Mouse (Mus musculus) limb, embryonic 10.5 days (tissue): ENCODE measurements around the gene Ercc6l2. TPM values are rescaled to one million over a fixed set of nuclear protein-coding genes. Genes with fewer than 3 reads are reported as not detected.
"Not testable (repeated sequence)": the region's sequence is repeated elsewhere in the genome, so short reads cannot be mapped to it uniquely, and the experiment has no call there.

Experiments used
- DNase-seq: peaks from one replicate; pipeline ENCODE4 v3.0.0-alpha.2; 2017; ENCODE audit warnings: low spot score
- H3K27ac ChIP-seq: fragments of 300-500 bp; sonication (generic); 2 replicates; pipeline ENCODE4 v1.5.1; 2016; ENCODE audit warnings: mild to moderate bottlenecking
- H3K27me3 ChIP-seq: fragments of 300-500 bp; sonication (generic); 2 replicates; pipeline ENCODE4 v1.6.1; 2016; ENCODE audit warnings: low read depth, mild to moderate bottlenecking; ENCODE audit not compliant: poor library complexity, severe bottlenecking
- H3K36me3 ChIP-seq: fragments of 300-500 bp; sonication (generic); 2 replicates; pipeline ENCODE4 v1.6.1; 2016; ENCODE audit warnings: mild to moderate bottlenecking, moderate library complexity
- H3K4me1 ChIP-seq: fragments of 300-500 bp; sonication (generic); 2 replicates; pipeline ENCODE4 v1.6.1; 2016
- H3K4me3 ChIP-seq: fragments of 300-500 bp; sonication (generic); 2 replicates; pipeline ENCODE4 v1.5.1; 2016; ENCODE audit warnings: mild to moderate bottlenecking, moderate library complexity
- H3K9me3 ChIP-seq: fragments of 300-500 bp; sonication (generic); replicated peaks from 2 replicates; pipeline ENCODE4 v1.6.1; 2016; ENCODE audit warnings: mild to moderate bottlenecking
- WGBS: fragments of 180-500 bp; shearing (Covaris S2); methylation state at CpG from one replicate; pipeline ENCODE4 v1.1.7; 2016; 5-methylcytosine and 5-hydroxymethylcytosine counted together
- polyA plus RNA-seq: library from polyadenylated mRNA; unstranded; fragments of >200 nt; fragmentation: Nextera tagmentation; extraction: Ambion mirVana; gene quantifications from 2 replicates; pipeline ENCODE4 v1.2.1, GENCODE M21; 2016

The Ercc6l2 gene
- polyA plus RNA-seq, 1 experiment from 2014 or later, result 22.1 TPM

DNA sequence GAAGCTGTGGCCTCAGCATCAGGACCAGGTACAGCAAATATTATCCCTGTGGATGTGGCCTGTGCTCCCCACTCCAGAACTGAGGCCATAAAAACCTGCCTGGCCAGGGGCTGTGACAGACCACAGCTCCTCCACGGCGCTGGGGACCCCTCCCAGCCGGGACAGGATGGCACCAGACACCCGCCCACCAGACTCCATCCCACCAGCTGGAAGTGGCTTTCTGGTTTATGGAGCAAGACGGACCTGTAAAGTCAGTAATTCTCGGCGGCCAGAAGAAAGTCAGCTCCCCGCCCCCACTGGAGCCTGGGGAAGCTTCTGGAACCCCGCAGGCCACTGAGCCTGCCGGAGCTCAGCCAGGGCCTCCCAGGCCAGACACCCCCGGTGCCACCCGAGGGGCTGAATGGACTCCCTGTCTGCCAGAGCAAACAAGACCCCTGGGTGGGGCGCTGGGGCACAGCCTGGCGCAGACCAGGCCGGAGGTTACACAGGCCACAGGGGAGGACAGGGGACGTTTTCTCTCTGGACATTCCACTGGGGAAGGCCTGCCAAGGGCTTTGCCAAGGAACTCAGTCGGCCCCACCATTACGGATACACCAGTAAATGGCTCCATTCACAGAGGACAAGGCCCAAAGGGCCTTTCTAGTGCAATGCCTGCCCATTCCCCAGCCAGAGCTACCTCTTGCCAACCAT lies 103.8 kb downstream of the Ercc6l2 start:
- Histone ChIP-seq H3K4me3 (peak overlapping the region; percentile 27), H3K36me3 (no peaks in the 10 kb centered on the region), H3K9me3 (0 out of 2 replicates have a peak, but pooled peaks cover 4% of the 10 kb centered on the region), H3K4me1 (peaks cover 48% of the 10 kb centered on the region), H3K27me3 (peaks cover 4% of the 10 kb centered on the region; the same call in 1 of the 2 replicates), H3K27ac (peak overlapping the region; percentile 87)
- WGBS, result 45% methylated on average over 18 of the region's 18 CpGs
- peak; percentile 49 for DNase-seq

DNA sequence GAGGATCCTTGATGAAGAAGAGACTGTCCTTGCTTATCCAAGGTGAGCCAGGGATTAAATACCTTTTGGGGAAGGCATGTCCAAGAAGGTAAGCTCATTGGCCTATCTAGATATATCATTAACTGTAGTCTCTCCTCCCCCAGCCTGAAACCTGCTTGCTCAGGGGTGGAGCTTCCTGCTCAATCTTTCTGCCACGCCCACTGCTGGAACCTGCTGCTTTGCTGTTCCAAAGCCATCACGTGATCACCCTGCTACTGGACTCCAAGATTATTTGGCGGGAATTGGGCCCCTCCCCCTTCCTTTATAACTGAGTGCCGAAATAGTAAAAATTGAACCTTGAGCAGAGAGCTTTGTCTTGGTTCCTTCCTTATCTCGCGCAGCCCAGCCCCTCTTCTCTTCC lies 109.0 kb downstream of the Ercc6l2 start:
- H3K9me3 ChIP-seq, H3K27me3 ChIP-seq, H3K27ac ChIP-seq, H3K4me3 ChIP-seq, DNase-seq, H3K36me3 ChIP-seq: not testable (repeated sequence)
- 86% methylated on average over 4 of the region's 6 CpGs for WGBS
- peaks cover 28% of the 10 kb centered on the region for H3K4me1 ChIP-seq

DNA sequence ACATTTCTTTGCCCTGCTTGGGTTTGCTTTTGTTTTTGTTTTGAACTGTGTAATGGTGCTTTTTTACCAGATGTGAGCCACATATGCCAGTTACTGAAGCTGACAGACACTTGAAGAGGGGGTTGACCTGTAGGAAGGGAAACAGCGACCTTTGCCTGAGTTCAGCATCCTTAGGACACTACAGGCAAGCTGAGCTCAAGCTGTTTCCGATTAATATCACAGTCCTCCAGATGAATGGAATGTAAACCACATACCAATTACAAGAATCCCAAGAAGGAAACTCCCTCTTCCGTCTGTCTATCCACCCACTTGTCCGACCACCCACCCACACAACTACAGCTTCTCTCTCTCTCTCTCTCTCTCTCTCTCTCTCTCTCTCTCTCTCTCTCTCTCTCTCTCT lies 112.3 kb downstream of the Ercc6l2 start:
- no peak overlapping the region for H3K27ac ChIP-seq

GRCm38 (mm10) chr13:63929351-63929750 lies 114.3 kb downstream of the Ercc6l2 start:
- Histone ChIP-seq H3K36me3 (no peaks in the 10 kb centered on the region), H3K27me3 (peaks cover 13% of the 10 kb centered on the region), H3K27ac (no peak overlapping the region), H3K9me3 (no peaks in the 10 kb centered on the region), H3K4me1 (peaks cover 35% of the 10 kb centered on the region), H3K4me3 (no peak overlapping the region)
- DNase-seq, result no peak
- 51% methylated on average over 1 of the region's 1 CpGs for WGBS

More for the DNA sequence above, 112.3 kb downstream of the Ercc6l2 start:
- DNase-seq, result no peak
- peaks cover 35% of the 10 kb centered on the region for H3K4me1 ChIP-seq
- peaks cover 13% of the 10 kb centered on the region for H3K27me3 ChIP-seq
- no peaks in the 10 kb centered on the region for H3K36me3 ChIP-seq
- H3K9me3 ChIP-seq, result no peaks in the 10 kb centered on the region
- H3K4me3 ChIP-seq, result no peak overlapping the region
- WGBS, result 29% methylated on average over 4 of the region's 4 CpGs

GRCm38 (mm10) chr13:63929917-63930515 lies 115.0 kb downstream of the Ercc6l2 start:
- Histone ChIP-seq H3K4me3 (no peak overlapping the region), H3K27ac (no peak overlapping the region), H3K27me3 (peaks cover 13% of the 10 kb centered on the region), H3K4me1 (peaks cover 35% of the 10 kb centered on the region), H3K9me3 (no peaks in the 10 kb centered on the region), H3K36me3 (no peaks in the 10 kb centered on the region)
- 70% methylated on average over 5 of the region's 5 CpGs for WGBS
- DNase-seq, result no peak

DNA sequence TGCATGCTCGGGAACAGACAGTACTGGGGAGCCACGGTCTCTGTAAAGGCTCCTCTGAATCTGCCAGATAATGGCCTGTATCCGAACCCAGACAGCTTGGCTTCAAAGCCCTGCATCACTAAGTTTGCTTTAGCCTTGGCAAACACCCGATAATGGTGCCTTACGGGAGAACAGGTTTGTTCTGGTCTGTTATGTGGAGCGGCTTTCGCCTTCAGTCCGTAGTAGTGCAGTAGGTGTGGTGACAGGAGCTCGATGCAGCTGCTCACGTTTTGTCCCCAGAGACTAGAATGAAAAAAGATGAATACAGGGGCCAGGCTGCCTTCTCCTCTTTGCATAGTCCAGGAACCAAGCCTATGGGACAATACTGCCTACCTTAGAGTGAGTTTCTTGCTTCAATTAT lies 115.5 kb downstream of the Ercc6l2 start:
- Histone ChIP-seq H3K36me3 (no peaks in the 10 kb centered on the region), H3K27me3 (peaks cover 13% of the 10 kb centered on the region), H3K27ac (no peak overlapping the region), H3K9me3 (no peaks in the 10 kb centered on the region), H3K4me1 (peaks cover 35% of the 10 kb centered on the region), H3K4me3 (no peak overlapping the region)
- WGBS, result 86% methylated on average over 10 of the region's 10 CpGs
- no peak for DNase-seq

GRCm38 (mm10) chr13:63936369-63936768 lies 121.3 kb downstream of the Ercc6l2 start:
- H3K27me3 ChIP-seq, result 0 out of 2 replicates have a peak, but pooled peaks cover 6% of the 10 kb centered on the region
- H3K36me3 ChIP-seq, result no peaks in the 10 kb centered on the region
- 91% methylated on average over 9 of the region's 9 CpGs for WGBS
- H3K9me3 ChIP-seq, result no peaks in the 10 kb centered on the region
- no peak overlapping the region for H3K27ac ChIP-seq
- DNase-seq, result no peak
- H3K4me1 ChIP-seq, result peaks cover 8% of the 10 kb centered on the region; the same call in 1 of the 2 replicates
- H3K4me3 ChIP-seq, result no peak overlapping the region

DNA sequence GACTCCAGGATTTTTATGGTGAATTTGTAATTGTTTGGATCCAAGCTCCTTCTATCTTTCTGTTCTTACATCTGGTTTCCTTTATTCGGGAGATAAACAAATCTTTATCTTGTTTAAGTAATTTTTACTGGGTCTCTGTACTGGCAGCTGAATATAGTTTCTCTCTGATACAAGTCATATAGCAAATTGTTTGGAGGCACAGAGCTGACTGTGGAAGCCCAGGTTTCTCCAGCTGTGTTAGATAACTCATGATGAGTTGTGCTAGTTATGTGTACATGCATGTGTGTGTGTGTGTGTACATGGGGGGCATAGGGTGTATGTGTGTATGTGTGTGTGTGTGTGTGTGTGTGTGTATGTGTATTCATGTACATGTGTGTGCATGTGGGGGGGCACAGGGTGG lies 125.2 kb downstream of the Ercc6l2 start:
- Histone ChIP-seq H3K4me3 (no peak overlapping the region), H3K27ac (no peak overlapping the region), H3K9me3 (no peaks in the 10 kb centered on the region), H3K27me3 (peaks cover 27% of the 10 kb centered on the region; the same call in 1 of the 2 replicates), H3K36me3 (no peaks in the 10 kb centered on the region), H3K4me1 (peaks cover 17% of the 10 kb centered on the region)
- DNase-seq, result no peak
- 85% methylated on average over 1 of the region's 1 CpGs for WGBS

DNA sequence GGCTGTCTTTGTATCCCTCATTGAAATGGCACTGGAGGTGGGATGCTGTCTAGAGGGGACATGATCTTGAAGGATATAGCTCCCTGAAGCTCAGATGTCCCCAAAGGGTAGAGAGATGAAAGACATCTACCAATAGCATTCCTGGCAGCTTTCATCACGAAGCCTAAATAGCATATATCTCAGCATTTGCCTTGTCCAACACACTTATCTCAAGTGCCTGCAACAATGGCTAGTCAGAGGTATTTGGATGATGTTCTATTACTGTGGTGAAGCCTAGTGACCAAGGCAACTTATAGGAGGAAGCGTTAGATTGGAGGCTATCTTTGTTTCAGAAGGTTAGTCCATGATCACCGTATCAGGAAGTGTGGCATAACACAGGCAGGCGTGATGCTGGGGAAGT lies 126.1 kb downstream of the Ercc6l2 start:
- Histone ChIP-seq H3K4me1 (peaks cover 17% of the 10 kb centered on the region), H3K27ac (no peak overlapping the region), H3K4me3 (no peak overlapping the region), H3K36me3 (no peaks in the 10 kb centered on the region), H3K27me3 (peaks cover 34% of the 10 kb centered on the region), H3K9me3 (no peaks in the 10 kb centered on the region)
- DNase-seq, result no peak
- 96% methylated on average over 4 of the region's 4 CpGs for WGBS

GRCm38 (mm10) chr13:63943605-63944004 lies 128.6 kb downstream of the Ercc6l2 start:
- H3K27me3 ChIP-seq, result peaks cover 52% of the 10 kb centered on the region
- DNase-seq, result no peak
- H3K4me1 ChIP-seq, result peaks cover 17% of the 10 kb centered on the region
- H3K4me3 ChIP-seq, result no peak overlapping the region
- WGBS, result 87% methylated on average over 7 of the region's 7 CpGs
- no peaks in the 10 kb centered on the region for H3K9me3 ChIP-seq
- H3K27ac ChIP-seq, result no peak overlapping the region
- no peaks in the 10 kb centered on the region for H3K36me3 ChIP-seq

DNA sequence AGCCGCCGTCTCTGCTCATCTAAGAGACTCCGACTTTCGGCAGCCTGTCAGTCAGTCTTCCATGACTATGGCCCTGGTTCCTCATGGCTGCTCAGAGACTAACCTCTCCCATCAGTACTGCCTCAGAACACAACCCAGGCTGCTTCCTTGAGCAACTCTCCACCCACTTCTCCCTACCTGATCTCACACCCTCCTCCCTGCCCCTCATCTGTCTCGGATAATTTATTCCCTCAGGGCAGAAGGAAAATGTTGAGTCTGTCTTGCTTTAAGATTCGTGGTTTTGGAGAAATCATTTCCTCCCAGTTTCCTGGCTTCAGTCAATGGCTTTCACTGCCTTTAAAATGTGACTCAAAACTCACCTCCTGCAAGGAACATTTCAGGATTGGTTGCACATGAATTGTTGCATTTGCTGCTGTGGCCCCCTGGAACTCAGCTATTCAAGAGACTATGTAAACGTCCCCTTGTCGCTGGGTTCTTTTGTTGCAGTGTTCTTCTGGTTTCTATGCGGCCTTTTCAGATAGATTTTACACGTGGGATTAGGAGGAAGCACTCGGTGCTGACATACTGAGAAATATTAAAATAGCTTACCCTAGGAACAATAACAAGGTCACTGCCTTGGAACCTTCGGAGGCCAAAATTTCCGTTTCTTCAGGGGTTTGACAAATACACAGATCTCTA lies 129.4 kb downstream of the Ercc6l2 start:
- H3K4me3 ChIP-seq, result no peak overlapping the region
- WGBS, result 67% methylated on average over 13 of the region's 13 CpGs
- peaks cover 61% of the 10 kb centered on the region for H3K27me3 ChIP-seq
- no peaks in the 10 kb centered on the region for H3K36me3 ChIP-seq
- H3K9me3 ChIP-seq, result no peaks in the 10 kb centered on the region
- no peak overlapping the region for H3K27ac ChIP-seq
- H3K4me1 ChIP-seq, result peaks cover 21% of the 10 kb centered on the region
- no peak for DNase-seq
